Mouse (Mus musculus) CH12.LX (cell line): ENCODE results near the gene Fcer1g. TPM values are rescaled to one million over a fixed set of nuclear protein-coding genes. Genes with fewer than 3 reads are reported as not detected.

Experiments
- DNase-seq: peaks from one replicate; pipeline ENCODE4 v3.0.0-alpha.2; 2013; ENCODE audit errors: extremely low read depth
- H3K27ac ChIP-seq: 2 replicates; pipeline ENCODE4 v1.5.1; 2012; ENCODE audit warnings: low read depth, mild to moderate bottlenecking, control low read depth, moderate library complexity; ENCODE audit not compliant: insufficient read depth
- H3K27me3 ChIP-seq: replicated peaks from 2 replicates; pipeline ENCODE3; 2012; ENCODE audit warnings: inconsistent platforms
- H3K36me3 ChIP-seq, 2 experiments: replicated peaks in 1 of 2; 2 replicates each; pipeline versions ENCODE3 to v1.6.1; 2012; ENCODE audit warnings: inconsistent platforms in 1 of 2, low read length in 1 of 2, mild to moderate bottlenecking in 1 of 2, mixed read lengths in 1 of 2, moderate library complexity in 1 of 2; ENCODE audit not compliant: control insufficient read depth in 1 of 2, insufficient read depth in 1 of 2
- H3K4me1 ChIP-seq, 2 experiments: 2 replicates each; pipeline ENCODE4 v1.6.1; 2012; ENCODE audit warnings: inconsistent platforms in 1 of 2, moderate library complexity in 1 of 2; ENCODE audit not compliant: insufficient read depth in 2 of 2, control insufficient read depth in 1 of 2
- H3K4me2 ChIP-seq: 2 replicates; pipeline ENCODE4 v1.6.1; 2012; ENCODE audit warnings: low read depth, mild to moderate bottlenecking, control low read depth; ENCODE audit not compliant: poor library complexity, insufficient read depth, severe bottlenecking
- H3K4me3 ChIP-seq, 3 experiments: fragments of 150-350 bp in 1 of 3; sonication (generic) in 1 of 3; replicated peaks in 1 of 3; 2 replicates each; pipeline versions ENCODE3 to v1.5.1; 2011 to 2012; ENCODE audit warnings: low read depth in 2 of 3, low read length in 2 of 3, mild to moderate bottlenecking in 2 of 3, moderate library complexity in 2 of 3, control low read depth in 1 of 3, improper control_type of control experiment in 1 of 3, inconsistent platforms in 1 of 3, mixed read lengths in 1 of 3; ENCODE audit not compliant: poor library complexity in 1 of 3
- H3K79me2 ChIP-seq: replicated peaks from 2 replicates; pipeline ENCODE4 v1.6.1; 2012; ENCODE audit warnings: mild to moderate bottlenecking, moderate library complexity; ENCODE audit not compliant: control insufficient read depth, poor library complexity, insufficient read depth, severe bottlenecking; ENCODE audit errors: extremely low read depth
- H3K9ac ChIP-seq: 2 replicates; pipeline ENCODE4 v1.6.1; 2012; ENCODE audit warnings: low read depth, mild to moderate bottlenecking, control low read depth, moderate library complexity; ENCODE audit not compliant: insufficient read depth
- H3K9me3 ChIP-seq: replicated peaks from 2 replicates; pipeline ENCODE3; 2012; ENCODE audit warnings: low read length, inconsistent platforms, mixed read lengths
- CHD1 ChIP-seq: IDR thresholded peaks from 2 replicates; pipeline ENCODE4 v1.6.1; 2012; ENCODE audit warnings: low read depth, low read length, improper control_type of control experiment, inconsistent platforms
- CHD2 ChIP-seq: IDR thresholded peaks from 2 replicates; pipeline ENCODE4 v1.6.1; 2011; ENCODE audit warnings: low read length, improper control_type of control experiment
- ELF1 ChIP-seq: IDR thresholded peaks from 2 replicates; pipeline ENCODE4 v1.6.1; 2014; ENCODE audit warnings: low read depth, mild to moderate bottlenecking, inconsistent platforms, low read length, improper control_type of control experiment
- EP300 ChIP-seq: IDR thresholded peaks from 2 replicates; pipeline ENCODE4 v1.6.1; 2011; ENCODE audit warnings: low read length, improper control_type of control experiment
- ETS1 ChIP-seq: conservative IDR thresholded peaks from 2 replicates; pipeline ENCODE4 v1.6.1; 2012; ENCODE audit warnings: low read depth, mild to moderate bottlenecking, inconsistent platforms, low read length, improper control_type of control experiment, moderate library complexity
- GABPA ChIP-seq: IDR thresholded peaks from 2 replicates; pipeline ENCODE4 v1.6.1; 2012; ENCODE audit warnings: low read depth, low read length, improper control_type of control experiment, inconsistent platforms; ENCODE audit not compliant: insufficient replicate concordance
- HCFC1 ChIP-seq: IDR thresholded peaks from 2 replicates; pipeline ENCODE4 v1.6.1; 2012; ENCODE audit warnings: low read depth, mild to moderate bottlenecking, inconsistent platforms, low read length, improper control_type of control experiment
- IRF4 ChIP-seq: IDR thresholded peaks from 2 replicates; pipeline ENCODE4 v1.6.1; 2014; ENCODE audit warnings: low read depth, mild to moderate bottlenecking, inconsistent platforms, low read length, improper control_type of control experiment
- JUN ChIP-seq: IDR thresholded peaks from 2 replicates; pipeline ENCODE4 v1.6.1; 2011; ENCODE audit warnings: low read depth, mild to moderate bottlenecking, low read length, improper control_type of control experiment, moderate library complexity; ENCODE audit not compliant: insufficient read depth
- JUND ChIP-seq: conservative IDR thresholded peaks from 2 replicates; pipeline ENCODE4 v1.6.1; 2011; ENCODE audit warnings: low read depth, low read length, improper control_type of control experiment
- KAT2A ChIP-seq: IDR thresholded peaks from 2 replicates; pipeline ENCODE4 v1.6.1; 2012; ENCODE audit warnings: low read length, improper control_type of control experiment, inconsistent platforms; ENCODE audit not compliant: insufficient replicate concordance
- MAX ChIP-seq: IDR thresholded peaks from 2 replicates; pipeline ENCODE4 v1.6.1; 2011; ENCODE audit warnings: low read length, improper control_type of control experiment
- MEF2A ChIP-seq: IDR thresholded peaks from 2 replicates; pipeline ENCODE4 v1.6.1; 2014; ENCODE audit warnings: low read depth, mild to moderate bottlenecking, inconsistent platforms, low read length, improper control_type of control experiment, borderline replicate concordance
- MYC ChIP-seq: IDR thresholded peaks from 2 replicates; pipeline ENCODE4 v1.6.1; 2011; ENCODE audit warnings: low read depth, mild to moderate bottlenecking, improper control_type of control experiment, low read length
- NRF1 ChIP-seq: IDR thresholded peaks from 2 replicates; pipeline ENCODE4 v1.6.1; 2014; ENCODE audit warnings: low read depth, mild to moderate bottlenecking, inconsistent platforms, low read length, improper control_type of control experiment, moderate library complexity
- POLR2A ChIP-seq: IDR thresholded peaks from 2 replicates; pipeline ENCODE4 v1.6.1; 2011; ENCODE audit warnings: low read depth, mild to moderate bottlenecking, improper control_type of control experiment, low read length
- POLR2AphosphoS2 ChIP-seq: IDR thresholded peaks from 2 replicates; pipeline ENCODE4 v1.6.1; 2011; ENCODE audit warnings: low read depth, low read length, improper control_type of control experiment
- RCOR1 ChIP-seq: conservative IDR thresholded peaks from 2 replicates; pipeline ENCODE4 v1.6.1; 2012; ENCODE audit warnings: low read depth, mild to moderate bottlenecking, inconsistent platforms, low read length, improper control_type of control experiment
- SIN3A ChIP-seq: IDR thresholded peaks from 2 replicates; pipeline ENCODE4 v1.6.1; 2012; ENCODE audit warnings: low read length, improper control_type of control experiment, inconsistent platforms
- SMC3 ChIP-seq: IDR thresholded peaks from 2 replicates; pipeline ENCODE4 v1.6.1; 2011; ENCODE audit warnings: low read depth, low read length, improper control_type of control experiment
- TCF12 ChIP-seq: IDR thresholded peaks from 2 replicates; pipeline ENCODE4 v1.6.1; 2014; ENCODE audit warnings: low read depth, mild to moderate bottlenecking, inconsistent platforms, low read length, improper control_type of control experiment
- USF1 ChIP-seq: IDR thresholded peaks from 2 replicates; pipeline ENCODE4 v1.6.1; 2014; ENCODE audit warnings: low read depth, mild to moderate bottlenecking, inconsistent platforms, low read length, improper control_type of control experiment
- USF2 ChIP-seq: conservative IDR thresholded peaks from 2 replicates; pipeline ENCODE4 v1.6.1; 2011; ENCODE audit warnings: low read depth, low read length, improper control_type of control experiment
- ZC3H11A ChIP-seq: IDR thresholded peaks from 2 replicates; pipeline ENCODE4 v1.6.1; 2012; ENCODE audit warnings: low read depth, mild to moderate bottlenecking, inconsistent platforms, low read length, improper control_type of control experiment
- dilution Hi-C: fragments of 300-500 bp; cut with MboI; formaldehyde crosslinking; loops from 2 replicates; pipeline ENCODE4 v1.14.3; 2020; ENCODE audit warnings: low sequenced_read_pairs; ENCODE audit not compliant: extremely low pct_unique_long_range_greater_than_20kb, extremely low pct_ligation_motif_present
- in situ Hi-C: fragments of 300-500 bp; cut with MboI; formaldehyde crosslinking; loops from 3 replicates; pipeline ENCODE4 v1.14.3; 2019; ENCODE audit warnings: low sequenced_read_pairs, low pct_ligation_motif_present, low pct_unique_long_range_greater_than_20kb, mixed read lengths
- polyA plus RNA-seq: library from polyadenylated mRNA; unstranded; fragments of >175 nt; gene quantifications from 2 replicates; pipeline ENCODE4 v1.2.1, GENCODE M21; 2012; ENCODE audit warnings: low read depth; ENCODE audit not compliant: insufficient read length
- total RNA-seq, 2 experiments: library from RNA; depleted of rRNA; stranded (reverse); fragments of 300-350 nt in 1 of 2; fragments of >200 nt in 1 of 2; gene quantifications; 2 replicates each; pipeline ENCODE4 v1.2.3; 2012 to 2014

Gene Fcer1g
- total and polyA plus RNA-seq, 3 experiments = 10.1 to 51.2 (median 31.3) TPM

GRCm38 (mm10) chr1:171189476-171190114 lies 44.6 kb downstream of the Fcer1g start:
- Histone ChIP-seq H3K9me3 (no peaks in the 10 kb centered on the region), H3K79me2 (no peaks in the 10 kb centered on the region), H3K9ac (no peak overlapping the region), H3K4me3 (no peak overlapping the region), H3K27me3 (peaks cover 6% of the 10 kb centered on the region), H3K4me1 (peaks cover 0 to 2% of the 10 kb centered on the region in 2 experiments; a peak in 1 of 4 replicates), H3K4me2 (no peak overlapping the region), H3K36me3 (no peaks in the 10 kb centered on the region)
- in situ Hi-C loops (no loop called here), dilution Hi-C loops (no loop called here)
- no peak for TF ChIP-seq NRF1
- TF ChIP-seq IRF4 = no peak
- no peak for TF ChIP-seq MEF2A
- no peak for TF ChIP-seq SIN3A
- TF ChIP-seq HCFC1 = no peak
- TF ChIP-seq POLR2A = no peak
- no peak for TF ChIP-seq ZC3H11A
- TF ChIP-seq JUN = no peak
- TF ChIP-seq MYC = no peak
- no peak for TF ChIP-seq USF1
- TF ChIP-seq RCOR1 = no peak
- TF ChIP-seq, all 38 proteins: peak for 0
- H3K27ac ChIP-seq = no peak overlapping the region
- no peak for DNase-seq

- H3K27ac ChIP-seq = no peak overlapping the region
- H3K4me2 ChIP-seq = no peak overlapping the region
- H3K9me3 ChIP-seq = no peaks in the 10 kb centered on the region
- H3K36me3 ChIP-seq = no peaks in the 10 kb centered on the region
- TF ChIP-seq SMC3 = no peak
- no peak for TF ChIP-seq ZC3H11A
- no peak for TF ChIP-seq NRF1
- no peak for TF ChIP-seq ETS1
- no peak for TF ChIP-seq EP300
- no peak for TF ChIP-seq POLR2AphosphoS2
- TF ChIP-seq JUND = no peak
- no peak for TF ChIP-seq HCFC1
- no peak for TF ChIP-seq USF2
- no peak for TF ChIP-seq CHD2
- TF ChIP-seq ELF1 = no peak
- TF ChIP-seq TCF12 = no peak
- no peak for TF ChIP-seq USF1
- TF ChIP-seq CHD1 = no peak
- no peak for TF ChIP-seq KAT2A
- TF ChIP-seq IRF4 = no peak
- no peak for TF ChIP-seq GABPA
- TF ChIP-seq RCOR1 = no peak
- TF ChIP-seq MAX = no peak
- peaks cover 2% of the 10 kb centered on the region for H3K27me3 ChIP-seq
- no peak overlapping the region for H3K9ac ChIP-seq
- dilution Hi-C loops (no loop called here), in situ Hi-C loops (no loop called here)
- H3K4me1 ChIP-seq = peaks cover 3 to 8% of the 10 kb centered on the region in 2 experiments
- no peak overlapping the region for H3K4me3 ChIP-seq
- DNase-seq = no peak
- no peaks in the 10 kb centered on the region for H3K79me2 ChIP-seq
Observed at GRCm38 (mm10) chr1:171189046-171189445, 45.1 kb downstream of the Fcer1g start.
